Mouse (Mus musculus) telencephalon, adult 2 months (tissue): ENCODE measurements around the gene Hlcs.

Experiments
- DNase-seq: peaks from one replicate; pipeline ENCODE4 v3.0.0-alpha.2; 2011; ENCODE audit warnings: low read depth, low spot score

Gene Hlcs

DNA sequence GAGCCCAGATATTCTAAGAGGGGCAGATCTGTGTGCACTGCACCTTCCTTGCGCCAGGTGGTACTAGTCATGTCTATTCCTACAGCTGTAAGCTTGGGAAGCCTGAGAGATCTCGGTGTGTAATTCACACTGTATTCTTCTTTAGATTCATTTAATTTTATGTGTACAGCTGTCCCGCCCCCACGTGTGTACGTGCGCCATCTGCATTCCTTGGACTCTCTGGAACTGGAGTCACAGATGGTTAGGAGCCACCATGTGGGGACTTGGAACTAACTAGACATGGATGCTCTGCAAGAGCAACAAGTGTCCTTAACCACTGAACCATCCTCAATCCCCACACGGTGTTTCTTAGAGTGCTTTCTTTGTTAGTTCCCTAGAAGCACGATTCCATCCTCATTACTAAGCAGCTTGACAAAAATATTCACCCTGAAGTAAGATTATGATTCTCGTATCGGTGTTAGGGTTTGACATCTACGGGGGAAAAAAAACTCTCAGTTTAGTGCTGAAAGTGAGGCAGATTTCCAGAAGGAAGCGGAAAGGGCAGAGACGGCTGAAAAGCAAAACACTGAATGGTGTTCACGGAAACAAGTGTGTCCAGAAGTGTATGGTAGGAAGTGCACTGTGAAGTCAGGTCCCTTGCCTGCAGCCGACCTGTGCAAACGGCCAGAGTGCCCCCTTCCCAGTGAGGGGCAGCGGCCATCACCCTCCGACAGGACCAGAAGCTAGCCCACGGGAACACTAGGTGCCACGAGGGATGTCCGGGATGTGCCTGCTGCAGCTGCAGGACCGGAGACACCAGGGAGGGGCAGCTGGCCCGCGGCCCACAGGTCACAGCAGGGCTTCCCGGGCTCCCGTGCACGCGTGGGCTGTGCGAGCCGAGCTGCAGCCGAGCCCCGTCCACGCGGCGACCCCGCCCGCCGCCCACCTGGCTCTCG lies 24.0 kb downstream of the Hlcs start:
- DNase-seq, result peak; percentile 93

DNA sequence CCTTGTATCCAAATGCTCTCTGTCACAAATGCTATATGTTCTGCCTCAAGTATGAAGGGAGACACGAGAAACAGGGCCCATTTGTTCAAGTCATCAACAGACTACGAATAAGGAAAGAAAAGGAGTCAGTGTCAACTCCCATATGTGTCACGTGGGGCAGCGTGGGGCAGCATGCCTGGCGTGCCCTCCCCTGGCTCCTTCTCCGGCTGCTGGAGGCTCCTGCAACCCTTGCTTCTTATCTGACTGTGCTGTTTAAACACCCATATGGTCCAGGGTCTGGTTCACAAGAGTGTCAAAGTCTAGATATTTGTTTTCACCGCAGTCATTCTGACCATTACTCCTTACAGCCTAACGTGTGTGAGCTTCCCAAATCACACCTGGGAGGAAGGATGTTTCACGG lies 25.5 kb downstream of the Hlcs start:
- DNase-seq, result no peak

DNA sequence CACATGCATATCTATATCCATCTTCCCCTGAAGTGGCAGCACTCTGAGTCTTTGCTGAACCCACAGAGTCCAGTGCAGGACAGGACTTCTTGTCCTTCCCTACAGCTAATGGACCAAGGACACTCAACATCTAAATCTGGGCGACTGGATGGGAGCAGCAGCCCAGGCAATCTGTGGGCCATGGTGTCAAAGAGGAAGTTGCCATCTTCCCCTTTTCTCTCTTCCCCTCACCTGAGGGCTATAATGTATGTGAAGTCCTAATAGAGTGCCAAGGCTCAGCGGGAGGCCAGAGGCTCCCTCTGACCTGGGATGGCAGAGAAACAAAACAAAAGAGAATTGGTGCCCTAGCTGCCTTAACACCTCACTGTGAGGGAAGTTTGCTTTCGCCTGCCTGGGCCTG lies 29.4 kb downstream of the Hlcs start:
- DNase-seq, result no peak

DNA sequence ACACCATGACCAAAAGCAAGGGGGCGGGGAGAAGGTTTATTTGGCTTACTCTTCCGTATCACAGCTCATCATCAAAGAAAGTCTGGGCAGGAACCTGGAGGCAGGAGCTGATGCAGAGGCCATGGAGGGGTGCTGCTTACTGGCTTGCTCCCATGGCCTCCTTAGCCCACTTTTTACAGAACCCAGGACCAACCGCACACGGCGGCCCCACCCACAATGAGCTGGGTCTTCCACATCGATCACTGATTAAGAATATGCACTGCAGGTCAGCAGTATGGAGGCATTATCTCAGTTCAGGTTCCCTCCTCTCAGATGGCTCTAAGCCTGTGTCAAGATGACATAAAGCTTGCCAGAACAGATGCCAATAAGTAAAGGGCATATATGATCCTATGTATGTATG lies 42.5 kb downstream of the Hlcs start:
- no peak for DNase-seq

DNA sequence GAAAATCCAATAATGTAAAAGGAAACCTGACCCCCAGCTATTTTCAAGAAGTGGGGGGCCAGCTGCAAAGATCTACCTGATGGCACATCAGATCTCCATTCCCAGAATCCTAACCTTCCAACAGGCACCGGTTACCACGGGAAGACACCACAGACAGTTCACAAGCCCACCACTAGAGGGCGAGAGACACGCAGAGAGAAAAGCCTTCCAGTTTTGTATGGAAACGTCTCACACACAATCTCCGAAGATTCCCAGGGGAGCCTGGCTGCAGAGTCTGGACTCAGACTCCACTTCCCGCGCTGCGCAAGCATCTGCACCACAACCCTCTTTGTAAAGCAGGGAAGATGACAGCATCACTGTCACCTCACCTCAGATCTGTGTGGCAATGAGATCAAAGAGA lies 43.7 kb downstream of the Hlcs start:
- DNase-seq, result no peak

DNA sequence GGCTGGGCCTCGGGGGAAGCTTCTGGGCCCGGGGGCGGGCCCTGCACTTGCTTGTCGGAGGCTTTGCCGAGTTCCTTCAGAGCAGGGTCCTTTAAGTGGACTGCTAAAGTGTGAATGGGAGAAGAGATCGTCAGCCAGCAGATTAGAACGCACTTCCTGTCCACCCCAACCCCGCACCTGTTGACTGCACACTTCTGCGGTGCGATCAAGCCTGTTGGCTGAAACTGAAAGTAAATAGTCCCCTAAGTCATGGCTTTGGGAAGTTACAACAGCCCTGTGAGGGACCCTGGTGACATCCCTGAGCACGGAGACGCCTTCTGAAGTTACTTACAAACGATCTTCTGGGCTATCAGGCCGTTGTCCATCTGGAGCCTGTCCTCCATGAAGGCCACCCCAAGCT lies 45.2 kb downstream of the Hlcs start:
- DNase-seq, result no peak

DNA sequence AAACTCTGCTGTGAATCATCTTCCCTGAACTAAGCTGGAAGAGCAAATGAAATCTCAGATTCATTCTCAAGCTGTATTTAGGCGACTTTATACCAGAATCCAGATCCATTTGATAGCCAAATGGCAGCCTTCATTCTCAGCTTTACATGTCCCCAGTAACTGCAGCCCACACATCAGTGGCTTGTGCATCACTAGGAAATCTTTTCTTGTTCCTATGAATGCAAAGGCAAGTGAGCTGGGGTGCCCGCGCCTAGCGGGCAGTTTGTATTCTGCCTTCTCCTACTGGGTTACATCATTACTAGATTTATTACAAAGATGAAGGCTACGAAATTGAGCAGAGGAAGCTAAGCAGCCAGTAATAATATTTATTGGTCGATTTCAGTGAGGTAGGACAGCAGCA lies 48.8 kb downstream of the Hlcs start:
- DNase-seq, result no peak

DNA sequence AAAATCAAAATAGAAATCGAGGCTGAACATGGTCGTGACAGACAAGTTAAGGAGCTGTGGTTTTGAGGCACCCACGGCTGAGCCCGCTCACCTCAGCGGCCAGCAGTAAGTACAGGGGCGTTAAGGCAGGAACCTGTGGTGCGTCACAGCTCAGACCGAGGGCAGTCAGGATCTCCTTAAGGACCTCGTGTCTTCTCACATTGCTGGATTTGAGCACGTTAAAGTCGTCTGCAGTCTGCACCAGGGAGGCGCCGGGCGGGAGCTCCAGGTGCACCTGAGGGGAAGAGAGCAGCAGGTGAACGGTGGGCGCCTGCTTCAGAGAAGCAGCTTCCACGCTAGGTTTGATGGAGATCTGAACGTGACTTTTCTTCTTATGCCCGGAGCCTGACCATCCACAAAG lies 50.9 kb downstream of the Hlcs start:
- DNase-seq, result no peak

DNA sequence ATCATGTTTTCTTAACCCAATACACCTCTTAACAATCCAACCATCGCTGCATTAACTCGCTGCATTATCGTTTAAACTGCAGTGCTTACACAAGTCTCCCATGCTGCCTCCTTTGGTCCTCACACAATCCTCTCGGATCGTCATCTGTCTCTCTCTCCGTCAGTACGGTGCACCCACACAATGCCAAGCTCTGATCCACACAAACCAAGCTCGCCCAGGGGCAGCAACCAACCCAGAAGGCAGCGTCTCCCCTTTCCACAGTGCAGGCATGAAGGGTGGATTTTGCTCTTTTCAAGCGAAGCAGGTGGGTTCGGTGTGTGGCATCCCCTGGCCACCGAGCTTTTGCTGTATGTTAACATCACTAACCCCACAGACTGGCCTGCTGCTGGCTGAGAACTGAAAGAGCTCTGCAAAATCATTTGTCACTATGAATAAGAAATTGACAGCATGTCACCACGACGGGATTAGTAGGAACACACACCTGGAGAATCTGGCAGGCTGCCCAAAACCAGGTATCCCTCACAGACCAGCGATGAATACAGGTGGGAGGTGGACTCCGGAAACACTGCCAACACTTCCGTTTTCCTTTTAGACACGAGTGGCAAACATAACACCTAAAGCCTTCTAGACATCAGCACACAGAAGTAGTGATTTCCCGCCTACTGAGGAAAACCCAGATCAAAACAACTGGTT lies 52.3 kb downstream of the Hlcs start:
- DNase-seq, result no peak

DNA sequence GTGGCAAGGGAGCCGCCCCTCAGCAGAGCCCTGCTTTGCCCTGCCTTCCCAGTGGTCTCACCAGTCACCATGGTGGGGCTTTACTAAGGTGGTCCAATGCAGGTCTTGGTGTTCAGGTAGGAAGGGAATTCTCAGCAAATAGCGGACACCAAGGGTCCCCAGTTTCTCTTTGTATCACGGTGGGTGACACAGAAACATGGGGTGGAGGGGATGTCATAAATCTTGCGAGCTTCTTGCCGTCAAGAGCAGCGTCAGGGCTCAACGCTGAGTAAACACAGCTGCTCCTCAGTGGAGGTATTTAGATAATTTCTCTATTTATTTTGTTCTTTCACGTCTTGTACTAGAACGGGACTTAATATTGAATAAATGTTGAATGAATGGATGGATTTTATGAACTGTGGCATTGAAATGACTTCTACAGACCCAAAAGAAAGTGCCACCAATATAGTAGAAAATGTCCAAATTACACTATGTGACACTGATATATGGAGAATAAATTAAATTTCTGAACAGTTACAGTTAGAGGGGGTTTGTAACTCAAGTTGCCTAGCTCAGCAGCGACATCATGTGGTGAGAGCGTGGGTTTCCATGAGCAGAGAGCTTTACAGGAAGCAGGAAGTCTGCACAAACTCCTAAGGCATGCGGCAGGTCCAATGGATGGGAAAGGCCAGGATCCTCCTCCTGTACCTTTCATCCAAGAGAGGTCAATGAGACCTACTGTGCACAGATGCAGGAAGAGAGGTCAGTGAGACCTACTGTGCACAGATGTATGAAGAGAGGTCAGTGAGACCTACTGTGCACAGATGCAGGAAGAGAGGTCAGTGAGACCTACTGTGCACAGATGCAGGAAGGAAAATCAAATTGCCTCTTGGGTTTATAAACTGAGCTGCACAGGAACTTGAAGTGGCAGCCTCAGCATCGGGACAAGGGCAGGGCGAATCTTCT lies 54.7 kb downstream of the Hlcs start:
- DNase-seq, result no peak

DNA sequence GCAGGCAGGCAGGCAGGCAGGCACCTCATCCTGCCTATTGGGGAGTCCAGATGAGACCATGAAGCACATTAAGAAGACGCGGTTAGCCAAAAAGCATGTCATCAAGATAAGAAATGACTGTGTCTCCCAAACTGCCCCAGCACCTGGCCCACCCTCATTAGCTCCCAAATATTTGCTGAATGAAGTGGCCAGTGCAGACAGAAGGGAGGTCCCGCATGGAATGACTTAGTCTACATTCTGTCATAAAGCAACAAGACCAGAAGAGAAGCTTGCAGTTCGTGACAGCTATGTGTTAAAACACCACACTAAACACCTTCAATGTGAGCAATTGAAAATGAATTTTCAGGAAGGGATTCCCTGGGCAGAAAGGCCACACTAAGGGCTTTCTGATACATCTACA lies 57.8 kb downstream of the Hlcs start:
- no peak for DNase-seq

DNA sequence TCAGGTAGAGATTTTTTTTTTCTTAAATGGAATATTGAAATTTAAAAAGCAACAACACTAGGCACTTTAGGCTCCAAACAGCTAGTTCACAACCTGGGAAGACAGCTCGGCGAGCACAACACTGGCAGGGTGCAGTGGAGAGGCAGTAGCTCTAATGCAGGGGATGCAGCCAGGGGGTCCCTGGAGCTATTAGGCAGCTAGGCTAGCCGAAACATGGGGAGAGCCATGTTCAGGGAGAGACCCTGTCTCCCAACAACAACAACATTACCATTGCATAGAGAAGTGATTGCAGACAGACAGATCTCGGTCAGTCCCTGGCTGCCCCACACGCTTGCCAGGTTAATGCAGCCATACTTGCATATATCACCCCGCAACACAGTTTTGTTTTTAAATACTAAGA lies 58.3 kb downstream of the Hlcs start:
- DNase-seq, result no peak

DNA sequence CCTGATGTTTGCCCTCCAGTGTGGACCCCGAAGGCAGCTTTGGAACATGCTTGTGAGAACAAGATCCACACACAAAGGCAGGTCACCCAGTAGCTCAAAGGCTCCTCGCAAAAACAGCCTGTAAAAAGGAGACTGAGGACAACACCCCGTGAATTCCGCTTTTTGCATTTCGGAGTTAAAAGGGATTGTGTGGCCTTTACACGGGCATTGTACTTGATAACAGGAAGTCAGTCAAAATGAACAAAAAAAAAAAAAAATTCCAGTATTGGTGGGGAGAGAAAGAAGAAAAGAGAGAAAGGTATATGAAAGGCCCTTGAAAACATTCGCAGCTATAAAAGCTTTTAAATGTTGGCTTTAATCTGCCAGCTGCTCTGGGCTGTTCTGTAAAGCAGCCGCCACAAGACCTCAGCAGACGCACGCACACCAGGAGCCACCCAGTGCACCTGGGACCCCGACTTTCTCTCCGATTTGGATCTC lies 58.9 kb downstream of the Hlcs start:
- DNase-seq, result no peak

DNA sequence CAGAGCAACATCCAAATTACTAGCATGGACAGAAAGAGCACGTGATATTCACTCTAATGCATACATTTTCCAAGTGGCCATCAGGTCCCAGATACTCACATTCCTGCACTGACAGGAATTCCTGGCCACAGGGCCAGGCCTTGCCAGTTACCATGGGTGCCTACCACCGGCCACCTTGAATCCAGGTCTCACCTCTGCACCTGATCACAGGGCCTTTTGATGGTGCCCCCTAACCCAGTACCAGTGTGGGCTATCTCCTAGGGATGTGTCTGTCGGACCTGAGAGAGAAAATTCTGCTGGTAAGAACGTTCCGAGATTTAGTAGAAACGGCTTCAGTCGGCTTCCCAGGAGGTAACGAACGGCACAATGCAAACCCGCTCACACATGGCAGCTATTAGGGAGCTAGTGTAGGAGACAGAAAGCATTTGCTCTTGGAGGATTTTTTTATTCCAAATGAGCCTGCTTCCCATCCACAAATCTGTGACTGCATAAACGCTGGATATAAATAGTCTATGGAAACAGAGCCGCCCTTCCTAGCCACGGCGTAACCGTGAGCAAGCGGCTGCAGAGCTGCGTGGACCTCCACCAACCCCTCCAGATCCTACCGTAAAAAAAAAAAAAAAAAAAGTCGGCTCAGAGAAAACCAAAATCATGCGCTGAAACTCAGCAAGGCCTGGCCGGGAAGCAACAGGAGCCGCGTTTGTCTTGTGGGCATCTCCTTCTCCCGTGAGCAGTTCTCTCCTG lies 59.5 kb downstream of the Hlcs start:
- no peak for DNase-seq

DNA sequence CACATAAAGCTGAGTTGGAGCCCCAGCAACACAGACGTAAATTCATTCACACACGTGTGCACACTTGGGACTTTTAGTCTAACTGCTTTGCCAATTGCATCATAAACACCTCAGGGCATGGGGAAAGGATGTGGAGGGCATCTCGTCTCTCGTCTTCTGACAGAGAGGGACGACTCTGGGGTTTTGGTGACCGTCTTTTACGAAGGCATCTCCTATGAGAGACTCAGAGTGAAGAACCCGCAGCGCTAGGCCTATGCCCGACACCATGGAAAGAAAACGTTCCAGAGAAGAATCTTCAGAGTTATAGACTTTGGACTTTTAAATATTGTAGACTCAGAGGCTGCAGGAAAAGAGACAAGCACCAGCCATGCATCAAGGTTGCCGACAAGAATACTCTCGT lies 61.6 kb downstream of the Hlcs start:
- DNase-seq, result no peak

DNA sequence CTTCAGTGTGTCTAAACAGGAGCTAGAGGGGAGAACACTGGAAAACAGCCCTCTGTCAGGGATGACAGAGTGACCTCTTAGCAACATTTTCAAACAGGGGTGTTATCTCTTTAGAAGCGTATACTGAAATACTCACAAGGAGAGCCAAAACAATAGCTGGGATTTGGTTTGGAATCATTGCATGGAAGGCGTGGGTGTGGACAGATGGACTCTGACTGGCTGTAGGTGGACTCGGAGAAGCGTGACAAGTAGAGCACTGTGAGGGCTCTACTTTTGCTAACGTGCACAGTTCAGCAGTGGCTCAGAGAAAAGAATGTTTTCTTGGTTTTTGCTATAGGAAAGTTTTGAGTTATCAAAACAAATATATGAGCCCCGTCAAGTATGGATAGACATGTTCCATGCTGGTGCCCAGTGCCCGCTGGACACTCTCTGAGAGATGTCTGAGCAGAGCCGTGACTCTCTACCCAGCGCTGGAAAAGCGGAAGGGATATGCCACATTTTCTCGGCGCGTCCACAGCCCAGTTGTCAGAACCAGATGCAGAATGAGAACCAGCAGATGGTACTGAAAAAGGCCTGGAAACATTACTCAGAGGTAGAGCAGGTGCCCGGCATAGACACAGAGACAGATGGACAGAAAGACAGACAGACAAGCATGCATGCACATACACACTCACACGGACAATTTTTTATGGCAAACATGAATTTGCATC lies 62.6 kb downstream of the Hlcs start:
- peak; percentile 77 for DNase-seq

DNA sequence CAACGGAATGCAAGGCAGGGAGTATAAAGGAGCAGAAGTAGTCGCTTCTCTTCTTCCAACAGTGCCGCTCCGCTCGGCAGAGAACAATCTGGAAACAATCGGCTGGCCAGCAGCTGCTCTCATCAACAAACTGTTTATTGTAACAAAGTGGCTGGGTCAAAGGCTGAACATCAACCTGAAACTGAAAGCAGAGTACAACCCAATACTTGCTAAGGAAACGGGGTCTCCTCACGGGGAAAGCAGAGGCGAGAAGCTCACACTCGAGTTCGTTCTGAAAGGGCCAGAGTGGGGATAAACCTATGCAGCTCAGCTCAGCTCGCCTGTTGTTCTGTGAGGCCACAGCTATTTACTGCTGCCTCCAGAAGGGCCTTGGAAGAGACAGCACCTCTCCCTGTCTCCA lies 63.2 kb downstream of the Hlcs start:
- DNase-seq, result no peak

DNA sequence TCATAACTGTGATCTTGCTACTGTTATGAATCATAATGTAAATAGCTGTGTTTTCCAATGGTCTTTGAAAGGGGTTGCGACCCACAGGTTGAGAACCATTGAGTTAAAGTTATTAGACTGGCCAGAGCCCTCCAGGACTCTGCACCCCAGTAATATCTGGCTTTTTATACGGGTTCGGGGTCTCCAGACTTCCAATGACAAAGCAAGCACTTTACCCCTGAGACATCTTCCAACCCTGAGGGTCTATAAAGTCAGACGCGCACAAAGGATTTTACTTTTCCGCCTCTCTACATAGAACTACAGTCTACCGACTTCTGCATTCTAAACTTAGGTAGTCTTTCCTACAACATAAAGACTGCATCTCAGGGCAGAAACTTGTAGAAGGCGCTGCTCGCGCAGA lies 63.7 kb downstream of the Hlcs start:
- no peak for DNase-seq

DNA sequence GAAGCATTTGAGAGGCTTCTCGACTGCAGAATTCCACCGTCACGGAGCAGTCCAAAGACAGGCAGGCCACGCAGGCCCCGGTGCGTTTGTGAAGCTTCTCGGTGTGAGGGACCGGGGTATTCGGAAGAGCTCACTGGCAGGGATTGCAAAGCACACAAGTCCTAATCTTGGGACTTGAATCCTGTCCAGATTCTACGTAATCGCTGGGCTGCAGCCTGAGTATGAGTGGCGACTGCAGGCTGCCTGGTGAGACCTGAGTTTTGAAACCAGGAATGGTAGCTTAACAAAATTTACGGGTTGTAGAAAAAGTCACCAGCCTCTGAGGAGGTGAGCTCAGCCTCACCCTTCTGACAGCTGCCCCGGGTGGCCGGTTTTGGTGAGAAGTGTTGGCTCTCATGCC lies 64.7 kb downstream of the Hlcs start:
- no peak for DNase-seq

DNA sequence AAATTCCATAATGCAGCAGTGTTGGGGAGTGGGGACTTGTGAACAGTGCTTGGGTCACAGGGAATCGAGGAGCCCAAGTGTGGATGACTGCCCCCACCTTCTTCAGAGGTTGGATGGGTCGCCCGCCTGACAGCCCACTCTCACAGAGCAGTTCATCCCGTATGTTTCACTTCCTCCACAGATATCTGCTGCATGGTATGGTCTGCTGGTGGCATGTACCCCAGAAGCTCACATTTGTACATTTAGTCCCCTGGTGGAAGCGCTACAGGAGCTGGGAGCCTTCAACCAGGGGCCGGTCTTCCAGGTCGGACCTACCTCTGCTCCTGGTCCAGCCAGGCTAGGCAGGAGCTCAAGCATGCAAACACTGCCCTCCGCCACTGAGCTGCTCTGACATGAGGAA lies 66.4 kb downstream of the Hlcs start:
- no peak for DNase-seq
